16 mouse cellular contexts compared by ENCODE assay signal in the genomic region with DNA sequence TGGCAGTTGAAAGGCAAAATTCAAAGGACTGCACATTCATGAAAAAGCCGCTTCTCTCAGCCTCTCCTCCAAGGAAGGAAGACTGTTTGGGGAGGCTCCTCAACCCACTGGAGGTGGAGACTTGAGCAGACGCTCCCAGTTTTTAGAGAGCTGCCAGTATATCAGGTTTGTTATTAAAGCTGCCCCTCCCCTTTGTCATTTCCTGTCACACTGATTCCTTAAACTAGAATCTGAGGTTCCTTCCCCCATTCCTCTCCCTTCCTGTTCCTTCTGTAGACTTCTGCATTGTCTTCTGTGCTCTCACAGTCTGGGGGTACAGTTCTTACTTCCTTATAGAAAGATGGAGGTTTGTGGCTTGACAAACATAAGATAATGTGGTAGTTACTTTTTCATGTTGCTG.
DNase-seq lines count a peak whose midpoint lies in the region; ATAC-seq and TF ChIP-seq lines count a peak whose summit lies in the region.
"Had no signal": no experiment of that assay in that cellular context is flagged by ENCODE, and none has a peak within 500 bp of the region (broad histone marks: within the 10 kb centered on the region; RNA-seq: fewer than 3 reads in every experiment).

No protein-coding gene starts in this region.

- H3K4me1 ChIP-seq in kidney, adult 2 months (ENCODE audit: control insufficient read depth, insufficient read depth, low read length), result peaks cover 3% of the 10 kb centered on the region; the same call in 1 of the 2 replicates
- peaks cover 25% of the 10 kb centered on the region for H3K4me1 ChIP-seq in kidney, embryonic 16.5 days (ENCODE audit: insufficient read depth, low read length)
- H3K4me1 ChIP-seq: embryonic facial prominence, embryonic 12.5 days had no signal

- 29% methylated on average over 2 of the region's 2 CpGs for WGBS in kidney, adult 2 months
- whole genome bisulfite sequencing in kidney, embryonic 16.5 days, result 16% methylated on average over 2 of the region's 2 CpGs

- TF ChIP-seq CTCF in kidney, adult 2 months (conservative IDR thresholded peaks at IDR 0.05; ENCODE audit: insufficient read depth, insufficient read length, low read depth, low read length), result no peak

- H3K36me3 ChIP-seq in kidney, adult 2 months (ENCODE audit: control insufficient read depth, insufficient read depth, low read length), result no peaks in the 10 kb centered on the region
- H3K36me3 ChIP-seq in kidney, embryonic 16.5 days (ENCODE audit: insufficient read depth, low read length), result no peaks in the 10 kb centered on the region
- H3K36me3 ChIP-seq: embryonic facial prominence, embryonic 12.5 days; forebrain, embryonic 12.5 days; hindbrain, embryonic 12.5 days; limb, embryonic 12.5 days; midbrain, embryonic 10.5 days; neural tube, embryonic 12.5 days had no signal

- no peak overlapping the region for H3K9ac ChIP-seq in kidney, embryonic 16.5 days (replicated peaks; ENCODE audit: low read length)
- H3K9ac ChIP-seq: embryonic facial prominence, embryonic 12.5 days; forebrain, embryonic 12.5 days; hindbrain, embryonic 12.5 days; limb, embryonic 12.5 days; neural tube, embryonic 12.5 days had no signal

- H3K27me3 ChIP-seq in kidney, adult 2 months (replicated peaks; ENCODE audit: control insufficient read depth, insufficient read depth, low read length), result no peaks in the 10 kb centered on the region
- no peaks in the 10 kb centered on the region for H3K27me3 ChIP-seq in kidney, embryonic 16.5 days (ENCODE audit: insufficient read depth, low read length)
- H3K27me3 ChIP-seq: embryonic facial prominence, embryonic 12.5 days; forebrain, embryonic 12.5 days; hindbrain, embryonic 12.5 days; limb, embryonic 12.5 days; neural tube, embryonic 12.5 days had no signal

- peak; percentile 19 for DNase-seq in kidney, adult 2 months
- peak; percentile 11 for DNase-seq in brain, adult 2 months (ENCODE audit: low read depth, low spot score)
- peak; percentile 34 for DNase-seq in lung, postnatal 36 days
- no peak for DNase-seq in right cerebral cortex, adult 18-20 months
- DNase-seq in thymus, postnatal 0 days (ENCODE audit: low spot score), result no peak
- DNase-seq in neural tube, embryonic 10.5 days (ENCODE audit: extremely low spot score, low spot score), result no peak
- DNase-seq: cerebellum, adult 2 months; gastrocnemius, adult 2 months had no signal

- H3K9me3 ChIP-seq in kidney, embryonic 16.5 days (ENCODE audit: low read length), result no peaks in the 10 kb centered on the region
- H3K9me3 ChIP-seq: embryonic facial prominence, embryonic 12.5 days; forebrain, embryonic 12.5 days; hindbrain, embryonic 12.5 days; limb, embryonic 12.5 days; midbrain, embryonic 10.5 days; neural tube, embryonic 12.5 days had no signal

- H3K27ac ChIP-seq in kidney, adult 2 months (ENCODE audit: insufficient read depth, low read depth, low read length), result no peak overlapping the region
- no peak overlapping the region for H3K27ac ChIP-seq in kidney, embryonic 16.5 days (ENCODE audit: low read length)
- H3K27ac ChIP-seq: embryonic facial prominence, embryonic 12.5 days; forebrain, embryonic 12.5 days; gastrocnemius, adult 2 months; hindbrain, embryonic 12.5 days; limb, embryonic 12.5 days; midbrain, embryonic 10.5 days; neural tube, embryonic 12.5 days had no signal

- H3K4me3 ChIP-seq in kidney, adult 2 months (ENCODE audit: insufficient read depth, low read depth, low read length), result no peak overlapping the region
- H3K4me3 ChIP-seq in kidney, embryonic 16.5 days (ENCODE audit: low read length), result no peak overlapping the region
- H3K4me3 ChIP-seq: embryonic facial prominence, embryonic 12.5 days; forebrain, embryonic 12.5 days; gastrocnemius, adult 2 months; hindbrain, embryonic 12.5 days; limb, embryonic 12.5 days; midbrain, embryonic 10.5 days; neural tube, embryonic 12.5 days had no signal

- no peak for TF ChIP-seq POLR2A in kidney, adult 2 months (IDR thresholded peaks at IDR 0.05; ENCODE audit: low read depth, low read length)

- no peak overlapping the region for H3K4me2 ChIP-seq in kidney, embryonic 16.5 days (replicated peaks; ENCODE audit: low read depth, low read length)
- H3K4me2 ChIP-seq: embryonic facial prominence, embryonic 12.5 days; forebrain, embryonic 12.5 days; hindbrain, embryonic 12.5 days; limb, embryonic 12.5 days; neural tube, embryonic 12.5 days had no signal

- no peak for ATAC-seq in kidney, embryonic 16.5 days (ENCODE audit: low FRiP score, low TSS enrichment)
- ATAC-seq in CD4-positive, CD25-positive, alpha-beta regulatory T cell, adult 4 months, result peak; percentile 53

Comparison
In these comparisons a context has a peak if more than half of its experiments do, and no peak if none do; other contexts are left out.
1. DNase-seq: peak in kidney, adult 2 months (single experiment), brain, adult 2 months (single experiment) and lung, postnatal 36 days (single experiment); none in right cerebral cortex, adult 18-20 months (single experiment), thymus, postnatal 0 days (single experiment) and neural tube, embryonic 10.5 days (single experiment).